ENCODE assay signal across 36 mouse cellular contexts in the genomic region with DNA sequence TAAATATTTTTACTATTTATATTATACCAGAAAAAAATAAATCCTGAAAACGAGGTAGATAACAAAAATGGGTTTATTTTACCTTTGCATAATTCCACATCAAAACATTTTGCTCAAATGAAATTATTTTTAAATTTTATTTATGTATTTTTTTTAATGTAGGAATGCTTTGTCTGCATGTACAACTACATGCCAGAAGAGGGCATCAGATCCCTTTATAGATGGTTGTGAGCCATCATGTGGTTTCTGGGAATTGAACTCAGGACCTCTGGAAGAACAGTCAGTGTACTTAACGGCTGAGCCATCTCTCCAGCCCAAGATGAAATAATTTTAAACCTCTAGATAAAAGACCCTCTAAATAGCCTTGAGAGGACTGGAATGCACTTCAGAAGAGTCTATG. TPM values are rescaled to one million over a fixed set of nuclear protein-coding genes. Genes with fewer than 3 reads are reported as not detected.
DNase-seq lines count a peak whose midpoint lies in the region; ATAC-seq and TF ChIP-seq lines count a peak whose summit lies in the region.
"Had no signal": no experiment of that assay in that cellular context is flagged by ENCODE, and none has a peak within 500 bp of the region (broad histone marks: within the 10 kb centered on the region; RNA-seq: fewer than 3 reads in every experiment).

No protein-coding gene starts in this region.

- H3K27me3 ChIP-seq in intestine, postnatal 0 days (replicated peaks; ENCODE audit: control insufficient read depth, insufficient read depth, low read length) = no peaks in the 10 kb centered on the region
- no peaks in the 10 kb centered on the region for H3K27me3 ChIP-seq in intestine, embryonic 15.5 days (replicated peaks)
- no peaks in the 10 kb centered on the region for H3K27me3 ChIP-seq in liver, postnatal 0 days (ENCODE audit: insufficient read depth, low read length)
- no peaks in the 10 kb centered on the region for H3K27me3 ChIP-seq in liver, embryonic 12.5 days (replicated peaks)
- H3K27me3 ChIP-seq in MEL (ENCODE audit: control insufficient read depth in 1 of 2, insufficient read depth in 2 of 2, low read length in 2 of 2) = no peaks in the 10 kb centered on the region
- H3K27me3 ChIP-seq in stomach, postnatal 0 days (ENCODE audit: control insufficient read depth, insufficient read depth, low read length) = no peaks in the 10 kb centered on the region
- H3K27me3 ChIP-seq: limb, embryonic 13.5 days; liver, embryonic 13.5 days; lung, embryonic 15.5 days; midbrain, embryonic 13.5 days; neural tube, embryonic 15.5 days had no signal

- no peak overlapping the region for H3K27ac ChIP-seq in intestine, postnatal 0 days (ENCODE audit: low read depth, low read length)
- H3K27ac ChIP-seq in intestine, embryonic 15.5 days = no peak overlapping the region
- no peak overlapping the region for H3K27ac ChIP-seq in liver, postnatal 0 days (ENCODE audit: low read depth)
- H3K27ac ChIP-seq in liver, embryonic 12.5 days = no peak overlapping the region
- H3K27ac ChIP-seq in MEL (ENCODE audit: control insufficient read depth, low read depth, low read length) = no peak overlapping the region
- no peak overlapping the region for H3K27ac ChIP-seq in stomach, postnatal 0 days (replicated peaks)
- H3K27ac ChIP-seq: hindbrain, embryonic 14.5 days; limb, embryonic 13.5 days; liver, embryonic 13.5 days; lung, embryonic 15.5 days; macrophage; midbrain, embryonic 13.5 days; neural tube, embryonic 15.5 days had no signal

- no peak for DNase-seq in liver, postnatal 0 days
- peak; percentile 12 for DNase-seq in MEL (ENCODE audit: low read depth, low spot score)
- no peak for DNase-seq in stomach, postnatal 0 days (ENCODE audit: low spot score)
- DNase-seq: adrenal gland, postnatal 10 days; cerebellum, adult 8-10 months; cerebellum, postnatal 25 days; kidney, adult 8-10 months; kidney, postnatal 10 days; liver, embryonic 13.5 days; retina, postnatal 1 day; right cerebral cortex, postnatal 14 days had no signal

- no peak overlapping the region for H3K9ac ChIP-seq in intestine, postnatal 0 days (ENCODE audit: low read depth, low read length)
- no peak overlapping the region for H3K9ac ChIP-seq in intestine, embryonic 15.5 days
- no peak overlapping the region for H3K9ac ChIP-seq in liver, postnatal 0 days (replicated peaks)
- H3K9ac ChIP-seq in liver, embryonic 12.5 days = no peak overlapping the region
- H3K9ac ChIP-seq in MEL (ENCODE audit: control insufficient read depth, low read depth, low read length, poor library complexity, severe bottlenecking) = no peak overlapping the region
- no peak overlapping the region for H3K9ac ChIP-seq in stomach, postnatal 0 days (ENCODE audit: low read length)
- H3K9ac ChIP-seq: hindbrain, embryonic 14.5 days; limb, embryonic 13.5 days; liver, embryonic 13.5 days; lung, embryonic 15.5 days; midbrain, embryonic 13.5 days; neural tube, embryonic 15.5 days had no signal

- no peaks in the 10 kb centered on the region for H3K79me2 ChIP-seq in MEL (ENCODE audit: control insufficient read depth, insufficient read depth, low read length, poor library complexity)

- no peaks in the 10 kb centered on the region for H3K4me1 ChIP-seq in intestine, postnatal 0 days (replicated peaks; ENCODE audit: control insufficient read depth, insufficient read depth, low read length)
- 0 out of 2 replicates have a peak, but pooled peaks cover under 1% of the 10 kb centered on the region for H3K4me1 ChIP-seq in intestine, embryonic 15.5 days (replicated peaks)
- no peaks in the 10 kb centered on the region for H3K4me1 ChIP-seq in liver, postnatal 0 days (ENCODE audit: insufficient read depth)
- H3K4me1 ChIP-seq in liver, embryonic 12.5 days = peaks cover 4% of the 10 kb centered on the region; the same call in 1 of the 2 replicates
- H3K4me1 ChIP-seq in MEL (ENCODE audit: control insufficient read depth in 1 of 2, insufficient read depth in 2 of 2, low read length in 2 of 2) = no peaks in the 10 kb centered on the region
- H3K4me1 ChIP-seq in stomach, postnatal 0 days (replicated peaks; ENCODE audit: control insufficient read depth, insufficient read depth) = no peaks in the 10 kb centered on the region
- H3K4me1 ChIP-seq: lung, embryonic 15.5 days had no signal

- WGBS in intestine, postnatal 0 days = 52% methylated on average over 2 of the region's 2 CpGs
- 61% methylated on average over 2 of the region's 2 CpGs for WGBS in intestine, embryonic 15.5 days
- WGBS in liver, postnatal 0 days (ENCODE audit: insufficient replicate concordance) = 35% methylated on average over 2 of the region's 2 CpGs
- WGBS in liver, embryonic 12.5 days (ENCODE audit: insufficient replicate concordance) = 30% methylated on average over 2 of the region's 2 CpGs
- WGBS in stomach, postnatal 0 days = 61% methylated on average over 2 of the region's 2 CpGs

- TF ChIP-seq CTCF in intestine, postnatal 0 days (IDR thresholded peaks at IDR 0.05; ENCODE audit: low read depth) = peak; percentile 50
- TF ChIP-seq CTCF in liver, postnatal 0 days (IDR thresholded peaks at IDR 0.05; ENCODE audit: low read depth) = peak; percentile 44
- TF ChIP-seq CTCF in MEL (IDR thresholded peaks at IDR 0.05 in 2 of 3, conservative IDR thresholded peaks at IDR 0.05 in 1 of 3; ENCODE audit: control insufficient read depth in 1 of 3, insufficient read depth in 1 of 3, low read depth in 2 of 3, low read length in 3 of 3, poor library complexity in 1 of 3, severe bottlenecking in 1 of 3) = peak in 1 of 3 experiments; percentile 30; a peak in 2 of 6 replicates
- TF ChIP-seq CTCF in stomach, postnatal 0 days (IDR thresholded peaks at IDR 0.05; ENCODE audit: low read depth) = peak; percentile 51

- no peak for TF ChIP-seq POLR2A in MEL (IDR thresholded peaks at IDR 0.05; ENCODE audit: control insufficient read depth in 1 of 2, insufficient read depth in 1 of 2, low read depth in 1 of 2, low read length in 2 of 2, poor library complexity in 1 of 2)

- peak; percentile 14 for TF ChIP-seq RAD21 in MEL (IDR thresholded peaks at IDR 0.05; ENCODE audit: low read depth, low read length)

- H3K4me3 ChIP-seq in intestine, postnatal 0 days (ENCODE audit: low read depth, low read length) = no peak overlapping the region
- no peak overlapping the region for H3K4me3 ChIP-seq in intestine, embryonic 15.5 days (replicated peaks)
- no peak overlapping the region for H3K4me3 ChIP-seq in liver, postnatal 0 days (ENCODE audit: low read depth, low read length)
- H3K4me3 ChIP-seq in liver, embryonic 12.5 days = no peak overlapping the region
- no peak overlapping the region for H3K4me3 ChIP-seq in MEL (ENCODE audit: control insufficient read depth in 1 of 2, insufficient read depth in 1 of 2, low read depth in 2 of 2, low read length in 2 of 2)
- H3K4me3 ChIP-seq in stomach, postnatal 0 days (ENCODE audit: low read depth, low read length) = no peak overlapping the region
- H3K4me3 ChIP-seq: limb, embryonic 13.5 days; liver, embryonic 13.5 days; lung, embryonic 15.5 days; midbrain, embryonic 13.5 days; neural tube, embryonic 15.5 days had no signal

- ATAC-seq in intestine, postnatal 0 days = no peak
- ATAC-seq in intestine, embryonic 15.5 days = no peak
- no peak for ATAC-seq in liver, postnatal 0 days
- no peak for ATAC-seq in liver, embryonic 12.5 days
- ATAC-seq in stomach, postnatal 0 days (ENCODE audit: low FRiP score, low TSS enrichment) = no peak
- ATAC-seq: forebrain, embryonic 14.5 days; inflammation-experienced regulatory T-cells, adult 6 months; midbrain, embryonic 13.5 days had no signal

- H3K4me2 ChIP-seq in intestine, postnatal 0 days (replicated peaks; ENCODE audit: low read depth) = no peak overlapping the region
- no peak overlapping the region for H3K4me2 ChIP-seq in intestine, embryonic 15.5 days (replicated peaks)
- no peak overlapping the region for H3K4me2 ChIP-seq in liver, postnatal 0 days (ENCODE audit: low read depth, low read length)
- no peak overlapping the region for H3K4me2 ChIP-seq in liver, embryonic 12.5 days
- no peak overlapping the region for H3K4me2 ChIP-seq in stomach, postnatal 0 days (replicated peaks; ENCODE audit: low read depth)
- H3K4me2 ChIP-seq: heart, embryonic 11.5 days; hindbrain, embryonic 14.5 days; limb, embryonic 13.5 days; liver, embryonic 13.5 days; lung, embryonic 15.5 days; midbrain, embryonic 13.5 days; neural tube, embryonic 15.5 days had no signal

- TF ChIP-seq EP300 in liver, postnatal 0 days (IDR thresholded peaks at IDR 0.05; ENCODE audit: low read depth) = no peak
- TF ChIP-seq EP300 in MEL (IDR thresholded peaks at IDR 0.05; ENCODE audit: low read depth in 1 of 2, low read length in 2 of 2) = no peak
- no peak for TF ChIP-seq EP300 in stomach, postnatal 0 days (optimal IDR thresholded peaks at IDR 0.05)

- peaks cover 10% of the 10 kb centered on the region; the same call in 1 of the 2 replicates for H3K36me3 ChIP-seq in intestine, postnatal 0 days (ENCODE audit: control insufficient read depth, insufficient read depth)
- no peaks in the 10 kb centered on the region for H3K36me3 ChIP-seq in intestine, embryonic 15.5 days
- H3K36me3 ChIP-seq in liver, postnatal 0 days (replicated peaks; ENCODE audit: insufficient read depth, low read length) = peaks cover 24% of the 10 kb centered on the region
- H3K36me3 ChIP-seq in liver, embryonic 12.5 days = peaks cover 21% of the 10 kb centered on the region
- H3K36me3 ChIP-seq in MEL (ENCODE audit: control insufficient read depth in 1 of 2, insufficient read depth in 2 of 2, low read length in 2 of 2) = no peaks in the 10 kb centered on the region; a peak in 1 of 4 replicates
- 0 out of 2 replicates have a peak, but pooled peaks cover 2% of the 10 kb centered on the region for H3K36me3 ChIP-seq in stomach, postnatal 0 days (ENCODE audit: control insufficient read depth, insufficient read depth, low read length)

- H3K9me3 ChIP-seq in intestine, postnatal 0 days (ENCODE audit: control insufficient read depth) = no peaks in the 10 kb centered on the region
- H3K9me3 ChIP-seq in intestine, embryonic 15.5 days = no peaks in the 10 kb centered on the region
- H3K9me3 ChIP-seq in liver, postnatal 0 days (ENCODE audit: low read length) = no peaks in the 10 kb centered on the region
- H3K9me3 ChIP-seq in liver, embryonic 12.5 days (replicated peaks) = no peaks in the 10 kb centered on the region
- no peaks in the 10 kb centered on the region for H3K9me3 ChIP-seq in MEL (replicated peaks; ENCODE audit: insufficient read depth, low read length)
- no peaks in the 10 kb centered on the region for H3K9me3 ChIP-seq in stomach, postnatal 0 days (ENCODE audit: control insufficient read depth, low read length)
- H3K9me3 ChIP-seq: limb, embryonic 13.5 days; liver, embryonic 13.5 days; lung, embryonic 15.5 days; midbrain, embryonic 13.5 days; neural tube, embryonic 15.5 days had no signal

RNA-seq across cellular contexts. Expression of gene Pts, which starts 7.0 kb away (rescaled TPM):
- 88.2 and 90.8 TPM in 2 replicates for polyA plus RNA-seq in intestine, postnatal 0 days (2015; fragmentation: Nextera tagmentation; extraction: Ambion mirVana)
- polyA plus RNA-seq in intestine, embryonic 15.5 days (2015; fragmentation: Nextera tagmentation; extraction: Ambion mirVana) = 93.9 and 94.1 TPM in 2 replicates
- 44.6 and 48.9 TPM in 2 replicates for polyA plus RNA-seq in liver, postnatal 0 days (2015; fragmentation: Nextera tagmentation; extraction: Ambion mirVana)
- polyA plus RNA-seq in liver, embryonic 12.5 days (2016; fragmentation: Nextera tagmentation; extraction: Ambion mirVana) = 46.8 and 47.6 TPM in 2 replicates
- total RNA-seq in MEL (2012; rRNA removed) = 24.4 and 24.6 TPM in 2 replicates
- polyA plus RNA-seq in MEL (2012; ENCODE audit: insufficient read depth in 1 of 2, insufficient read length in 2 of 2, low read depth in 1 of 2, low replicate concordance in 2 of 2, missing spikeins in 1 of 2) = 10 to 100 TPM in 1 of 2 experiments, not detected in 1; 24.6 TPM
- 83.8 and 87.0 TPM in 2 replicates for polyA plus RNA-seq in stomach, postnatal 0 days (2015; fragmentation: Nextera tagmentation; extraction: Ambion mirVana)

RNA-seq across cellular contexts. Expression of gene Plet1, which starts 27.2 kb away (rescaled TPM):
- 3.1 and 4.0 TPM in 2 replicates for polyA plus RNA-seq in intestine, postnatal 0 days (2015; fragmentation: Nextera tagmentation; extraction: Ambion mirVana)
- 1.7 and 2.0 TPM in 2 replicates for polyA plus RNA-seq in intestine, embryonic 15.5 days (2015; fragmentation: Nextera tagmentation; extraction: Ambion mirVana)
- 0.71 and 1.0 TPM in 2 replicates for polyA plus RNA-seq in liver, postnatal 0 days (2015; fragmentation: Nextera tagmentation; extraction: Ambion mirVana)
- polyA plus RNA-seq in liver, embryonic 12.5 days (2016; fragmentation: Nextera tagmentation; extraction: Ambion mirVana) = 0.15 and 0.23 TPM in 2 replicates
- total RNA-seq in MEL (2012; rRNA removed) = 0.12 and 0.16 TPM in 2 replicates
- under 1 TPM in 1 of 2 experiments, not detected in 1; 0.81 TPM for polyA plus RNA-seq in MEL (2012; ENCODE audit: insufficient read depth in 1 of 2, insufficient read length in 2 of 2, low read depth in 1 of 2, low replicate concordance in 2 of 2, missing spikeins in 1 of 2)
- 76.4 and 79.7 TPM in 2 replicates for polyA plus RNA-seq in stomach, postnatal 0 days (2015; fragmentation: Nextera tagmentation; extraction: Ambion mirVana)
- total RNA-seq: gastrocnemius, adult 18-20 months; gastrocnemius, postnatal 4 days; hematopoietic stem cell, adult 5-6 weeks; left cerebral cortex, adult 8-10 months; left cerebral cortex, postnatal 36 days; megakaryocyte-erythroid progenitor cell, adult 5-6 weeks had no signal
- polyA plus RNA-seq: inflammation-experienced regulatory T-cells, adult 6 months; macrophage had no signal

RNA-seq across cellular contexts. Expression of gene Il18, which starts 33.1 kb away (rescaled TPM):
- 57.3 and 68.7 TPM in 2 replicates for polyA plus RNA-seq in intestine, postnatal 0 days (2015; fragmentation: Nextera tagmentation; extraction: Ambion mirVana)
- 17.6 and 18.8 TPM in 2 replicates for polyA plus RNA-seq in intestine, embryonic 15.5 days (2015; fragmentation: Nextera tagmentation; extraction: Ambion mirVana)
- polyA plus RNA-seq in liver, postnatal 0 days (2015; fragmentation: Nextera tagmentation; extraction: Ambion mirVana) = 19.1 and 19.8 TPM in 2 replicates
- 2.3 and 3.1 TPM in 2 replicates for polyA plus RNA-seq in liver, embryonic 12.5 days (2016; fragmentation: Nextera tagmentation; extraction: Ambion mirVana)
- not detected in 2 replicates for total RNA-seq in MEL (2012; rRNA removed)
- polyA plus RNA-seq in MEL (2012; ENCODE audit: insufficient read depth in 1 of 2, insufficient read length in 2 of 2, low read depth in 1 of 2, low replicate concordance in 2 of 2, missing spikeins in 1 of 2) = not detected
- polyA plus RNA-seq in stomach, postnatal 0 days (2015; fragmentation: Nextera tagmentation; extraction: Ambion mirVana) = 290 and 317 TPM in 2 replicates
- total RNA-seq: megakaryocyte-erythroid progenitor cell, adult 5-6 weeks had no signal

RNA-seq across cellular contexts. Expression of gene Bco2, which starts 33.4 kb away (rescaled TPM):
- polyA plus RNA-seq in intestine, postnatal 0 days (2015; fragmentation: Nextera tagmentation; extraction: Ambion mirVana) = 4.7 and 5.3 TPM in 2 replicates
- polyA plus RNA-seq in intestine, embryonic 15.5 days (2015; fragmentation: Nextera tagmentation; extraction: Ambion mirVana) = 3.4 and 4.4 TPM in 2 replicates
- 1.1 and 1.6 TPM in 2 replicates for polyA plus RNA-seq in liver, postnatal 0 days (2015; fragmentation: Nextera tagmentation; extraction: Ambion mirVana)
- polyA plus RNA-seq in liver, embryonic 12.5 days (2016; fragmentation: Nextera tagmentation; extraction: Ambion mirVana) = 0.18 TPM in 2 replicates
- total RNA-seq in MEL (2012; rRNA removed) = 0.07 TPM in 1 of 2 replicates, not detected in the other
- polyA plus RNA-seq in MEL (2012; ENCODE audit: insufficient read depth in 1 of 2, insufficient read length in 2 of 2, low read depth in 1 of 2, low replicate concordance in 2 of 2, missing spikeins in 1 of 2) = under 1 TPM in 1 of 2 experiments, not detected in 1; 0.07 TPM
- 4.7 and 5.3 TPM in 2 replicates for polyA plus RNA-seq in stomach, postnatal 0 days (2015; fragmentation: Nextera tagmentation; extraction: Ambion mirVana)

RNA-seq across cellular contexts. Expression of gene Tex12, which starts 39.6 kb away (rescaled TPM):
- polyA plus RNA-seq in intestine, postnatal 0 days (2015; fragmentation: Nextera tagmentation; extraction: Ambion mirVana) = 0.43 and 0.65 TPM in 2 replicates
- 0.16 and 0.19 TPM in 2 replicates for polyA plus RNA-seq in intestine, embryonic 15.5 days (2015; fragmentation: Nextera tagmentation; extraction: Ambion mirVana)
- polyA plus RNA-seq in liver, postnatal 0 days (2015; fragmentation: Nextera tagmentation; extraction: Ambion mirVana) = not detected in 2 replicates
- polyA plus RNA-seq in liver, embryonic 12.5 days (2016; fragmentation: Nextera tagmentation; extraction: Ambion mirVana) = not detected in 2 replicates
- not detected in 2 replicates for total RNA-seq in MEL (2012; rRNA removed)
- polyA plus RNA-seq in MEL (2012; ENCODE audit: insufficient read depth in 1 of 2, insufficient read length in 2 of 2, low read depth in 1 of 2, low replicate concordance in 2 of 2, missing spikeins in 1 of 2) = not detected
- not detected in 2 replicates for polyA plus RNA-seq in stomach, postnatal 0 days (2015; fragmentation: Nextera tagmentation; extraction: Ambion mirVana)
- total RNA-seq: adrenal gland, postnatal 10 days; gastrocnemius, adult 18-20 months; gastrocnemius, postnatal 4 days; hematopoietic stem cell, adult 5-6 weeks; layer of hippocampus, postnatal 10 days; left cerebral cortex, adult 8-10 months; left cerebral cortex, postnatal 36 days; megakaryocyte-erythroid progenitor cell, adult 5-6 weeks had no signal
- polyA plus RNA-seq: embryonic facial prominence, embryonic 11.5 days; forebrain, embryonic 14.5 days; frontal cortex, adult 2 months; heart, embryonic 11.5 days; heart, embryonic 16.5 days; hindbrain, embryonic 14.5 days; inflammation-experienced regulatory T-cells, adult 6 months; large intestine, adult 2 months; limb, embryonic 13.5 days; liver, embryonic 13.5 days; lung, embryonic 15.5 days; macrophage; small intestine, adult 2 months; stomach, embryonic 14.5 days had no signal

Comparison
In these comparisons a context has a peak if more than half of its experiments do, and no peak if none do; other contexts are left out.
1. RNA of gene Plet1, which starts 27.2 kb away (polyA plus RNA-seq): 76.4 to 79.7 TPM in stomach, postnatal 0 days; 3.1 to 4.0 TPM in intestine, postnatal 0 days, 1.7 to 2.0 TPM in intestine, embryonic 15.5 days, 0.71 to 1.0 TPM in liver, postnatal 0 days, 0.81 TPM in MEL and 0.15 to 0.23 TPM in liver, embryonic 12.5 days; every median in the first group is over 10 times any median in the second.